Mouse (Mus musculus) CH12.LX (cell line): ENCODE measurements at regions not wholly inside any gene's neighbourhood (a gene's known extent, or its start where the extent isn't known, plus 50 kb on each side); places are given as distances from the start of the nearest gene placed in this dataset.

Experiments used
- CTCF ChIP-seq, 2 experiments: IDR thresholded peaks in 1 of 2; conservative IDR thresholded peaks in 1 of 2; 2 replicates each; pipeline ENCODE4 v1.5.1; 2011 to 2012; ENCODE audit warnings: low read depth in 2 of 2, low read length in 2 of 2, improper control_type of control experiment in 1 of 2, inconsistent platforms in 1 of 2, mild to moderate bottlenecking in 1 of 2, moderate library complexity in 1 of 2
- NRF1 ChIP-seq: IDR thresholded peaks from 2 replicates; pipeline ENCODE4 v1.6.1; 2014; ENCODE audit warnings: low read depth, mild to moderate bottlenecking, inconsistent platforms, low read length, improper control_type of control experiment, moderate library complexity
- POLR2A ChIP-seq: IDR thresholded peaks from 2 replicates; pipeline ENCODE4 v1.6.1; 2011; ENCODE audit warnings: low read depth, mild to moderate bottlenecking, improper control_type of control experiment, low read length

GRCm38 (mm10) chr1:194262374-194262773 is 355.6 kb upstream of the Plxna2 start:
- no peak for TF ChIP-seq CTCF (conservative IDR thresholded peaks at IDR 0.05 in 1 of 2, IDR thresholded peaks at IDR 0.05 in 1 of 2; ENCODE audit: low read depth in 2 of 2, low read length in 2 of 2)
- no peak for TF ChIP-seq NRF1
- no peak for TF ChIP-seq POLR2A
